Mouse (Mus musculus) thymus, adult 2 months (tissue): ENCODE results near the gene Pcp2.

Experiments used
- CTCF ChIP-seq: fragments of 200-500 bp; IDR thresholded peaks from 2 replicates; pipeline ENCODE4 v1.5.1; 2012; ENCODE audit warnings: mild to moderate bottlenecking, control low read depth, low read length, moderate library complexity, borderline replicate concordance; ENCODE audit not compliant: control insufficient read depth, poor library complexity, insufficient read depth; ENCODE audit errors: extremely low read depth
- POLR2A ChIP-seq: fragments of 200-500 bp; IDR thresholded peaks from 2 replicates; pipeline ENCODE4 v1.6.1; 2012; ENCODE audit warnings: mild to moderate bottlenecking, low read length, control low read depth, moderate library complexity; ENCODE audit not compliant: control insufficient read depth, poor library complexity, insufficient read depth; ENCODE audit errors: extremely low read depth

DNA sequence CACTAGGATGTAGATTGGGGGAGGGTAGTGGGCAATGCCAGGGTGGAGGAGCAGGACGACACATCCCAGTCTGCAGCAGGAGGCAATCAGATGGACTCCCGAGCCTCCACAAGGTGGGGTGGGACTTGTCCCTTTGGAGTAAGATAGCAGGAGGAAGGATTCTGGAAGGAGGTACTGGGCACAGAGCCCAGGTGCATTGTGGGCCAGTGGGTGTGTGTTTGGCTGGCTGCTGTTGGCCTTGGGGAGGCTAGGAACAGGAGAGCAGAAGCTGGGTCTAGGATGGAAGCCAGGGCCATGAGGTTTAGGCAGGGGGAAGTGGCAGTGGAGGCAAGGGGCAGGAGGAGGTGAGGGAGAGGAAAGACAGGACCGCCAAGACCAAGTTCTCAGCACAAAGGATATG lies 31.9 kb downstream of the Pcp2 start:
- TF ChIP-seq CTCF: no peak
- TF ChIP-seq POLR2A: no peak
